Mouse (Mus musculus) urinary bladder, postnatal 4 days (tissue): Measurements from ENCODE around the gene Chd5.

Source experiments
- DNase-seq, 2 experiments: peaks; one replicate each; pipeline ENCODE4 v3.0.0; 2021 to 2022; ENCODE audit warnings: low spot score in 2 of 2

The Chd5 gene

GRCm38 (mm10) chr4:152317631-152318033 lies 20.8 kb upstream of the Chd5 start:
- no peak for DNase-seq

DNA sequence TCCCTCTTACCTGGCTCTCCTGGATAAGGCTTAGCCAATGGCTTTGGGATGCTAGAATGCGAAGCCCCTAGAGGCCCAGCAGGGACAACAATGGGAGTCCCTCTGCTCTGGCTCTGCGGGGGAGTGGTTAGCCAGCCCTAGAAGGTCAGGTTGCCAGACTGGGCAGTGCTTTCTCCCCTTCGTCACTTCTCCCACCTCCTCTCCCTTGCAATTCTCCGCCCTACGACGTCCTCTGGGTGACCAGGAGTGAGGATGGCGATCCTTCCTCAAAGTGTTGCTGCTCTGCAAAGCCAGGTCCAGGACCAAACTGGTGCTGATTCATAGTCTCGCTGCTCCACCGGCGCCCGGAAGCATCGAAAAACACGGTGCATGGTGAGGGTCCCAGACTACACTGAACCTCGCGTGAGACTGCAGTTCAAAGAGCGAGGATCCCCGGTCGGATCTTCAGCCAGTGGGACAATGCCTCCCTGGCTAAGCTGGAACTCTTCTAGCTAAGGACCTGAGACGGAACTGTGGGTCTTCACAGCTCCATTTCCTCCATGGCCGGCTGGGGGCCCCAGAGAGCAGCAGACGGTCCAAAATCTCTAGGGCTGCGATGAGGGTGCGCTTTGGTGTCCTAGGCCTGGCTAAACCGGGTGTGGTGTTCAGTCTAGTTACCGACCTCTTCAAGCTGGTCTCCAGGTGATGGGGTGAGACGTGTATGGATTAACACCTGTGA lies 19.8 kb upstream of the Chd5 start, which contains the start of gene Rnf207:
Gene Rnf207, minus strand, starts transcription at position 477 of the 718 bp plus-strand sequence.
- peak in 1 of 2 experiments; percentile 40 for DNase-seq

GRCm38 (mm10) chr4:152321464-152321863 lies 17.0 kb upstream of the Chd5 start:
- no peak for DNase-seq

DNA sequence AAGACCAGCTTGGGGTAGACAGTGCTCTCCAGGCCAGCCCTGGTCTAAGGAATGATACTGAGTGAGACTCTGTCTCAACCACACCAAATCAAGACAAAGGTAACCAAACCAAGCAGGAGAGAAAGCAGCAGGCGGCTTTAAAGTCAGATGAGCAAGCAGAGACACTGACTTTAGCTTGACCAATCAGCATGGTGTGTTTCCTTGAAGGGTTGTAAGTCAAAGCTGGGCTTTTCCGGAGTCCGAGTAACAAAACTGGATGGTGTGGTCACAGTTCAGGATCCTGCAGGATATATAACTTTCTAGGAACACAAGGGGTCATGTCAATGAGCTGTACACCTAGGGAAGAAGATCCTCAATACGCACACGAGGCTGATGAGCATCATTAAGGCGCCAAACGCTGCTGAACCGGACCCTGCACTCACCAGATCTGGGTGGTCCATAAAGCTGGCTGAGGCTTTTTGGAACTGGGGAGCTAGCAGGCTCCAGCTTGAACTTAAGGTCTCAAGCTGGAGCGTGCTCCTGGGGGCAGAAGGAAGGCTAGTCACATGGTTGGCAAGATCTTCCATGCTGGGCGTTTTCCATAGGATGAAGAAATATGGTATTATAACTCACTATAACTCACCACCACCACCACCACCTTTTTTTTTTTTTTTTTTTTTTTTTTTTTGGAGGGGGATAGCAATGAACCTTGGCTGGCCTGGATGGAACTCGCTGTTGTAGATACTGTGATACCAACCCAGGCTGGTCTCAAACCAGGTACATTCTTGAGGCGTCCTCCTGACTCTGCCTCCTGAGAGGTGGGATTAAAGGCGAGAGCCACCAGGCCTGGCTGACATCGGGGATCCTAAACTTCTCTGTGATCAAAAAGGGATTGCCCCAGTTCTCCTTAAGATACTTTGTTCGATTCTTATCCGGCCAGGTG lies 13.5 kb upstream of the Chd5 start:
- DNase-seq: no peak

DNA sequence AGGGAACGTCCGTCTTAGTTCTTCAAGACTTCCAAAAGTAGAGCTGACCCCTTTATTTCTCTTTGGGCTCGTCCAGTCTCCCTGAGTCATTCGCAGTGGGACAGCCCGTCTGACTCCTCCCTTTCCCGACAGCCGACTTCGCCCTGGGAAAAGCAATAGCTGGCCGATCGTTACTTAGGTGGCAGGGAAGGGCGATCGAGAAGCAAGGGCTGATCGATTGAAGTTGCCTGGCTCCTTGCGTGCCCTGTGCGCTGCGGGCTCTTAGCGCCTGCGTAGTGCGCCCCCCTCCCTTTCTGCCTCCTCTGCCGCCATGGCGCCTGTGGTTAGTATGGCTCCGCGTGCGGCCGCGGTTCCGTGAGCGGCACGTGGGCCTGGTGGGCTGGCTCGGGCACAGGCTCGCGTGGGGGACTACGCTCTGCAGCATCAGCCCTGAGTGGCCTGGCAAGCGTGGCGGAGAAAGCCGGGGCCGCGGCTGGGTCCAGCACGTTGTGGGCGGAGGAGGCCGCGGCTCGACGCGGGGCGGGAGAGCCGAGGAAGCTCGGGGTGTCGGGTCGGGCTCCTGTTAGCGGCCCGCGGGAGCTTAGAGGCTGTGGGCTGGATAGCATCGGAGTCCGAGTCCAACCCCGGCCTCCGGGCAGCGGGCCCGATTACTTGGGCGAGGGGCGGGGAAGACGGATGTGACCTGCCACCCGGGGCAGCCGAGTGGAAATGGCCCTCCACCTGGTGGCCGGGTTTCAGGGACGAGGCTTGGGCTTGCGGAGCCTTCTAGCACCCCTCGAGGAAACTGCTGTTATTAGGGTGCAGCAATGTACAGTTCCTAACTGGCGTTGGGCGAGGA lies 12.7 kb upstream of the Chd5 start, which contains the start of gene Rpl22:
Gene Rpl22, plus strand, starts transcription at position 169 of the 838 bp plus-strand sequence.
- peak; percentile 91 to 92 for DNase-seq

GRCm38 (mm10) chr4:152326543-152326942 lies 11.9 kb upstream of the Chd5 start:
- no peak for DNase-seq

DNA sequence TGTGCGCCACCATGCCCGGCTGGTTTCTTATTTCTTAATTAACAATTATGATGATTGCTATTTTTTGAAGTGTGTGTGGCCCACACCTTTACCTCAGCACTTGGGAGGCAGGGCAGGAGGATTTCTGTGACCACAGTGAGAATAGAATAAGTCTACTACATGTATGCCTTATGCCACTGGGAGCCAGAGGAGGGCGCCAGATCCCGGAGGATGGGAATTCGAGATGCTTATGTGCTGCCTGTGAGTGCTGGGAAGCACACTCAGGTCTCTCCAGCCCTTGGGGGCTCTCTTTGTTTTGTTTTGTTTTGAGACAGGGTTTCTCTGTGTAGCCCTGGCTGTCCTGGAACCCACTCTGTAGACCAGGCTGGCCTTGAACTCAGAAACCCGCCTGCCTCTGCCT lies 9.8 kb upstream of the Chd5 start:
- DNase-seq: no peak

- DNase-seq: peak; percentile 52 to 79
Measured at GRCm38 (mm10) chr4:152332952-152333351, 5.5 kb upstream of the Chd5 start.

DNA sequence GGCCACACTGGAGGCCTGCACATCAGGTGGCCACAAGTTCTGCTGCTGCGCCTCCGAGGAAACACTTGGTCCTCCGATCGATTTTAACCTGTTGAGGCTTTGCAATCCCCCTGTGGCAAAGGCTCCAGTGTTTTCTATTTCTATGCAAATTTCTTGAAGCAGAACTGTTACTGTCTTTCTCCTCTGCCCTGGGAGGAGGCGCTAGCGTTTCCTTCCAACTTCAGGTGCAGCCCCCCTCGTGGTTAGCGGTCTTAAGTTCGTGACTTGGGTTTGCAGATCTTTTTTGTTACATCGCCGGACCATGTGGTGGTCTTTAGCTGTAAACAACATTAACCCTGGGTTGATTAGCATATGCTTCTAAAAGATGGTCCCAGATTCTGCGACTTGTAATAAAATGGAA lies 4.9 kb upstream of the Chd5 start:
- no peak for DNase-seq

GRCm38 (mm10) chr4:152337772-152338171 lies 679 bp upstream of the Chd5 start:
- no peak for DNase-seq

GRCm38 (mm10) chr4:152339293-152339790 lies 891 bp downstream of the Chd5 start:
- DNase-seq: no peak

GRCm38 (mm10) chr4:152340584-152341284 lies 2.3 kb downstream of the Chd5 start:
- no peak for DNase-seq

- no peak for DNase-seq
Measured at GRCm38 (mm10) chr4:152343296-152343695, 4.8 kb downstream of the Chd5 start.

DNA sequence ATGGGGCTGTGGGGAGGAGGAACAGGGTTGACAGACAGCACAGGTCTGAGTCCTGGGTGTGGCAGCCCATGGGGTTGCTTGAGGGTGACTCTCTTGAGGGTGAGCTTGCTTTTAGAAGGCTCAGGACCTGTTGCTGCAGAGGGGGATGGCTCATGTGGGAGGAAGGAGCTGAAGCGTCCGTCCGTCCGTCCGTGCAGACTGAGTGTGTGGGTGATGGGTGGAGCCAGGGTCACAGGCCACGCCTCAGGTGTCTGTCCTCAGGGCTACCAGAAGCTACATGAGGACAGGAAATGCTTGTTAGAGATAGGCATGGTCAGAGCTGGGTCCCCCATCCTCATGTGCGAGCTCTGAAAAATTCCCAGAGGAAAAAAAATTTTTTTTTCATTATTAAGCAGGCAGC lies 6.2 kb downstream of the Chd5 start:
- no peak for DNase-seq

- DNase-seq: peak in 1 of 2 experiments; percentile 47
Measured at GRCm38 (mm10) chr4:152345120-152345889, 6.9 kb downstream of the Chd5 start.

DNA sequence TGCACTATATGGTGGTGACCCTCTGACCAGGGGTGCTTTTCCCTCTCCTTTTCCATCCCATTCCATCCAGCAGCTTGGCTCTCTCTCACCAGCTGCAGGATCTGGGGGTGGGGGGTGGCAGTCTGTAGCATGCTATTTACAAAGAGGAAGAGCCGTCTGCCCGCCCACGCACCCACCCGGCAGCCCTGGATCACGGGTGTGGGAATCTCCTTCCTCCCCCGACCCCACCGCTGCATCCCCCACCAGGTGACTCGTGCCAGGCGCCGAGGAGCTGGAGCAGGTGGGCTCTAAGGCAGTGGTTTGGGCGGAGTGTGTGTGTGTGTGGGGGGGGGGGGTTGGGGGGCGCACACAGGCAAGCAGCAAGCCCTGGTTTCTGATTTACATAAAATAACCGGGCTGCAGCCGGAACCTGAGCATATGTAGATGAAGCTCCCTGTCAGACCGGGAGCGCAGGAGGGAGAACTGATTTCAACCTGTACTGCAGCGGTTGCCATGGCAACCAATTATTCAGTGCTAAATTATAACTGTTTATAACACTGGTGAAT lies 11.5 kb downstream of the Chd5 start:
- no peak for DNase-seq

GRCm38 (mm10) chr4:152350722-152351421 lies 12.4 kb downstream of the Chd5 start:
- no peak for DNase-seq

DNA sequence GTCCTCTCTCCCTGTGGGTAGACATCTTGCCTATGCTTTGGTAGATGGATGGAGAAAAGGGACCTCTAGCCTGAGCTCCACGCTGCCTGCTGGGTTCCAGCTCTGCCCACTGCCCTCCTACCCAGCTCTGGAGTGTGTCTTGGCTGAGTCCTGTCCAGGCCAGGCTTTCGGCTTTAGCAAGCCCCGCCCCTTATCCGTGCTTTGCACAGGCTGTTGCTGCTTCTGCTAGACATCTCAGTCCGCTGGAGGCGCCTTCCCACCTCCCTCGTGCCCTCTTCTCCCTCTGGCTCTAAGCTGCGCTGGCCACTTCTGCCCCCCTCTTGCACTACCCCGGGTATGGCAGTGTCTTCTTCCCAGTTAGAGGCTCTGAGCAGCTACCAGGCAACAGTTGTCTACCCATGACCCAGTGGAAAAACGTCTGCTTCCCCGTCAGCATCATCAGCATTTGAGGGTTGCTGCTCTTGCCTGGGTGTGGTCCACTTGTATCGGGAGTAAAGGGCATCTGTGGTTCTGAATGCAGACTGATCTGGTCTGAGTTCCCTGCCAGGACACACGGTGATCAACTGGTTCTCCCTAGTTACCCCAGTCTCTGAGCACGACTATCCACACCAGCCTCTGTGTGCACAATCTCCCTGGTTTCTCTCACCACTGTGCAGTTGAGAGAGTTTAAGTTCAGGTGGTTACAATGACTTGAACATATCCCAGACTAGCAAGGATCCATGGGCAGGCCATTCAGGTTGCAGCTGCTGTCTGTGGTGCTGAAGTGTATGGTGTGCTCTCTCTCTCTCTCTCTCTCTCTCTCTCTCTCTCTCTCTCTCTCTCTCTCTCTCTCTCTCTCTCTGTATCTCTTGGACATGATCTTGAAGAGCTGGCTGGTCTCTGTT lies 13.2 kb downstream of the Chd5 start:
- DNase-seq: no peak
